Mouse (Mus musculus) MEL (cell line): ENCODE measurements at regions not wholly inside any gene's neighbourhood (a gene's known extent, or its start where the extent isn't known, plus 50 kb on each side); places are given as distances from the start of the nearest gene placed in this dataset.

Source experiments
- TBP ChIP-seq: IDR thresholded peaks from 2 replicates; pipeline ENCODE4 v1.8.0; 2011; ENCODE audit warnings: low read depth, low read length, improper control_type of control experiment
- TCF12 ChIP-seq: IDR thresholded peaks from 2 replicates; pipeline ENCODE4 v1.6.1; 2014; ENCODE audit warnings: low read depth, mild to moderate bottlenecking, inconsistent platforms, low read length, improper control_type of control experiment, moderate library complexity

DNA sequence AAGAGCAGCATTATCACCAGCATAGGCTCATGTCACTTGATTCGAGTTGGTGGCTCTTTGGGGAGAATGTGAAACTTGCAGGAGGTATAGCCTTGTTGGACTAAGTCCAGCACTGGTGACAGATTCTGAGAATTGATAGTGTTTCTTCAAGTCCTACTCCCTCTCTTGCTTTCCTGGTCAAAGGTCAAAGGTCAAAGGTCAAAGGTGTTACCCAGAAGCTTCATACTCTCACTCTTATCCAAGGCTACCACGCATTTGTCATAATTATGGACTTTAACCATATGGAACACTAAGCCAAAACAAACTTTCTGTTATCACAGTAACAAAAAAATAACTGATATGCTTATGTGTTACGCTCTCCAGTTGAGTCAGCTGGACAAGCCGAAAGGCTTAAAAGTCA is 56.8 kb downstream of the Gm5152 start:
- TF ChIP-seq TBP (no peak), TCF12 (no peak)
